Mouse (Mus musculus) layer of hippocampus, postnatal 36 days (tissue): ENCODE results near the gene Sec14l4. TPM values are rescaled to one million over a fixed set of nuclear protein-coding genes. Genes with fewer than 3 reads are reported as not detected.
A peak's percentile ranks its signal among the peaks of the same experiment; 100 is the strongest.

Experiments
- DNase-seq, 2 experiments: peaks; one replicate each; pipeline ENCODE4 v3.0.0; 2022
- total RNA-seq, 2 experiments: library from RNA; stranded (reverse); gene quantifications; 2 replicates each; pipeline ENCODE4 v1.2.3; 2021

Gene Sec14l4
- total RNA-seq, 2 experiments from 2014 or later: 0.13 to 0.40 TPM

- DNase-seq: peak in 1 of 2 experiments; percentile 64
These were observed 49.0 kb downstream of the Sec14l4 start for GRCm38 (mm10) chr11:4080219-4080618.

DNA sequence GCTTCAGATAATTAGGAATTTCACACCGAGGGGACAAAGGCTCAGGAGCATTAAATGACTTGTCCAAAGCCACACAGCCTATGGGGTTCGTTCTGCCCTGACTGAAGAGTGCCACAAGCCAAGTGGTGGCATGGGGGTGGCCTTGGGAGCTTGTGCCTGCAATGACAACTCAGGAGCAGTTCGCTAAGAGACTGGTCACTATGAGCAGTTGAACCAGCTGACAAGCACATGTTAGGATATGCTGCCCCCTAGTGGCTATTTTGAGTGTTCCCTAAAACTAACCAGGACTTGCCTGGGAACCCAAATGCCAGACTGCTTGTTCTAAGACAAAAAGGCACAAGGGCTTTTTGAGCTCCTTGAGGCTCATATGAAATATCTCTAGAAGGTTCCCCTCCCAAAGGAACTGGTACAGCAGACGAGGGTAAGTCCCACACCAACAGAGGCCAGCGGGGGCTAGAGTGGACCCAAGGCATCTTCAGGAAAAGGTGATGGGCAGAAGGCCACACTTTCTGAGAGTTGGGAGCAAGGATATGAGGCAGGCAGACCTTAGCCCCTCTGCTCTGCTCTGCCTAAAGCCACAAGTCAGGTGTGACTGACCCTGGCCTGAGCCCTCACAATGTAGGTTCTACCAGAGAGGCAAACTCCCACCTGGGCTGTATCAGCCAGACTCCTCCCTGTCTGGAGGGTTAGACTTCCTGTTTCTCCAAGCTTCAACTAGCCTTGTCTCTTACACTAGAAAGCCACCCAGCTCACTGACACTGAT is 52.2 kb downstream of the Sec14l4 start:
- peak in 1 of 2 experiments; percentile 67 for DNase-seq

- no peak for DNase-seq
These were observed 55.0 kb downstream of the Sec14l4 start for GRCm38 (mm10) chr11:4086246-4086645.

GRCm38 (mm10) chr11:4087267-4087666 is 56.0 kb downstream of the Sec14l4 start:
- DNase-seq: peak; percentile 38 to 53

GRCm38 (mm10) chr11:4093459-4094377 is 62.5 kb downstream of the Sec14l4 start:
- no peak for DNase-seq

DNA sequence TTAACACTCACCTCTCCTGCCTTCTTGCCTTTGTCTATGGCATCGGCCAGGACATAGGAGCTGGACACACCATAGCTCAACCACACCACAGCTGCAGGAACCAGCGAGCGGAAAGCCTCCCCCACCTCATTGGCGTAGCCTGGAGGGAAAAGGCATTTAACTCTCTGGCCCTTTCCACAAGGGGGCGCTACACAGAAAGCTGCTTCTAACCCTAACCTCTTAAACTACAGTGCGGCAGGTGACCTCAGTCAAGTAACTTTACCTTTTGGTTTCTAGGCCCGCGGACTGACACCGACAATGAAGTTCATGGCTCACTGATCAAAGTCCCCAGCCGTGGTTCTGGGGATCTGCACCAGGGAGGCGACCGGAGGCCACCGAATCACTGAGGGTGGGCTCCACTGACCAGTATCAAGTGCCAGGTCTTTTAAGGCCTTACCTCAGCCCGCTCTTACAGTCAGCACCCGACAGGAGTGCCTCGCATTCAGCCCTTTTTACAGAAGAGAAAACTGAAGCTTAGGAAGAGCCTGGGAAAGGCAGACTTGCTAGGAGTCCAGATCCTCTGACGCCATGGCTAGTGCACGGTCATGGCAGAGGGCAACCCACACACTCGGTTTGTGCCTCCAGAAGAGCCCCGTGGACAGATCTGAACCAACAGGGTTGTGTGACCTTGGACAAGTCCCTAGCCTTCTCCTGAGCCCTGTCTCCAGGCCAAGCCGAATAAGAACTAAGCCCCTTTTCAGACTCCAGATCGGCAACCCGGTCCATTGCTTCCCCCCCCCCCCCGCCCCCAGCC is 63.3 kb downstream of the Sec14l4 start:
- peak; percentile 71 to 82 for DNase-seq

DNA sequence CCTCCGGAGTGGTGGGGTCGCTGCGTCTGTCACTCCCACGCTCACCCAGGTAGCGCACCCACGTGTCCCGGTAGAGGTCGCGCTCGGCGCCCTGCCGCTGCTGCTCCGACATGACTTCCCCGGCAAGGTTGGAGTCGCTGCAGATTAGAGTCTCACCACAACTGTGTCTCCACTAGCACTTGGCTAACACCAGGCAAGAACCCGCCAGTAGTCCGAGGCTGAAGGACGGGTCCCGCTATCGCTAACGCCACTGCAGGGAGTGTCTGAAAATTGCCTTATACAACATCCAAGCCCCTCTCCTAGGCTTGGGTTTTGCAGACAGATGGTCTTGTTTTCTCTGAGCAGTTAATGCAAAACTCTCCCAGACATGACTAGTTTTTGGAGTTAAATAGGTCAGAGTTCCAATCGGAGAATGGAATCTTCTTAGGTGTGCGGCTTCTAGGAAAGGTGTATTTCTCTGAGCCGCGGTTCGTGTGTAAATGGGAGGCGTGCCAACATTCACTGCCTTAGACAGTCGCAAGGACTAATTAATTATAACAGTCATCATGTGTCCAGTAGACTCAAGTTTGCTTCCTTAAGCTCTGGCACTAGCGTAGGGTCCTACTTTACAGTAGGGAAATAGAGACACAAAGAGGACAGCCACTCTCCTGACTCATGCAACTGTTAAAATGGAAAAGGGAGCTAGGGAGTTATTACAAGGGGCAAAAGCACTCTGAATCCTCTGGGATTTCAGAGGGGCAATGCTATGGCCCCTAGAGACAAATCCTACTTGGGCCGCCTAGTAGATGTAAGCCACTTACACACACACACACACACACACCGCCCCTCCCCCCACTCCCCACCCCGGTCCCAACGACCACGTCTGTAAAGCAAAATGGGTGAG is 64.2 kb downstream of the Sec14l4 start, which contains the start of gene Mtfp1:
Gene Mtfp1 (minus strand): TSS at position 275 of the 883 bp plus-strand sequence.
- DNase-seq: peak; percentile 61 to 65

DNA sequence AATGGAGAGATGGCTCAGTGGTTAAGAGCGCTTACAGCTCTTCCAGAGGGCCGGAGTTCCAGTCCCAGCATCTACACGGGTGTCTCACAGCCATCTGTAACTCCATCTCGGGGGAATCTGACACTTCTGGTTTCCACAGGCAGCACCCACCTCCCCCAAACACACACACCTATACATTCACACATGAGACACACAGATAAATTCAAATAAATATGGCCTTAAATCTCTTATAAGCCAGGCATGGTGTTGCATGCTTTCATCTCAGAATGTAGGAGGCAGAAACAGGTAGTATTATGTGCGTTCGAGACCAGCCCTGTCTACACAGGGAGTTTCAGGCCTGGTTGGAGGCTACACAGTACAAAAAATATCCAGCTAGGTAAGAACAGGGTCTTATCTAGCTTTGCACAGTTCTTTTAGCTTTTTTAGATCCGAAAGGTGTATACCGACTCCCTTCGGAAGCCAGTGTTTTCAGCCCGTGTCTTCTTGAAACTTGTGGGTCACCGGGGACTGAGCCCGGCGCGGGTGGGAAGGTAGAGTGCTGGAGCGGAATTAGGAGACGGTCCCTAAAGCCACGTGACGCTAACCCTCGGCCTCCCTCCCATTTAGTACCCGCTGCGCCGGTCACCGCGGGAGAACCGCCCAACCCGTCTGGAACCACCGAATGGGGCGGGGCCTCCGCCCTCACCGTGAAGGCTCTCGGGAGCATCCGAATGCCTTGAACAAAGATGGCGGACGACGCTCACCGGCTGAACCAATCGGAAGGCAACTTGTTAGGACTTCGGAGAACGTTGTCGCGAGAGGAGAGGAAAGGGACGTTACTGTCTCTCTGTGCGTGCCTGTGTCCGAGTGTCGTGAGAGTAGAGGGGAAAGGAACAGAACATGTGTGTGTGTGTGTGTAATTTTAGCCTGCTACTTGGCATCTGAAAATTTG is 65.1 kb downstream of the Sec14l4 start:
- peak; percentile 98 to 99 for DNase-seq

- no peak for DNase-seq
These were observed 65.9 kb downstream of the Sec14l4 start for GRCm38 (mm10) chr11:4097091-4097621.

Other genes with a start within 250 kb of the Sec14l4 start
- gene Osbp2, start 167.6 kb upstream of the Sec14l4 start, total RNA-seq: 10 to 100 TPM; 75.7 to 80.7 TPM
- gene 4921536K21Rik, start 136.4 kb upstream of the Sec14l4 start, total RNA-seq: under 1 TPM; 0.55 to 0.56 TPM
- gene Dusp18, start 136.2 kb upstream of the Sec14l4 start, total RNA-seq: 10 to 100 TPM; 24.1 to 26.7 TPM
- gene Slc35e4, start 116.8 kb upstream of the Sec14l4 start, total RNA-seq: 10 to 100 TPM; 16.1 to 17.1 TPM
- gene Tcn2, start 99.3 kb upstream of the Sec14l4 start, total RNA-seq: 10 to 100 TPM; 14.5 to 18.3 TPM
- gene Pes1, start 67.5 kb upstream of the Sec14l4 start, total RNA-seq: 10 to 100 TPM; 33.0 to 35.3 TPM
- under 1 TPM in 1 of 2 experiments, not detected in 1; 0.43 TPM for gene 4930556J24Rik, start 54.7 kb upstream of the Sec14l4 start, total RNA-seq
- gene Gal3st1, start 47.8 kb upstream of the Sec14l4 start, total RNA-seq: 10 to 100 TPM; 12.5 to 14.2 TPM
- 1 to 10 TPM; 1.1 to 1.2 TPM for gene Sec14l3, start 33.4 kb downstream of the Sec14l4 start, total RNA-seq
- gene Mtfp1, start 64.0 kb downstream of the Sec14l4 start, total RNA-seq: 100 to 1,000 TPM; 118 TPM
- gene Sec14l2, start 92.0 kb downstream of the Sec14l4 start, total RNA-seq: 10 to 100 TPM; 52.5 to 57.4 TPM
- 10 to 100 TPM; 32.4 to 35.7 TPM for gene Rnf215, start 103.7 kb downstream of the Sec14l4 start, total RNA-seq
- gene Ccdc157, start 128.8 kb downstream of the Sec14l4 start, total RNA-seq: 10 to 100 TPM; 10.1 to 12.0 TPM
- gene Sf3a1, start 128.9 kb downstream of the Sec14l4 start, total RNA-seq: 10 to 100 TPM; 74.8 to 76.3 TPM
- 10 to 100 TPM; 28.6 TPM for gene Tbc1d10a, start 155.3 kb downstream of the Sec14l4 start, total RNA-seq
- 1 to 10 TPM; 2.9 to 4.8 TPM for gene Castor1, start 186.8 kb downstream of the Sec14l4 start, total RNA-seq
- not detected for gene Osm, start 205.0 kb downstream of the Sec14l4 start, total RNA-seq
- gene Lif, start 226.1 kb downstream of the Sec14l4 start, total RNA-seq: 1 to 10 TPM; 1.4 to 1.7 TPM